Mouse (Mus musculus): ENCODE data around the gene Ints1. TPM values are rescaled to one million over a fixed set of nuclear protein-coding genes. Genes with fewer than 3 reads are reported as not detected.
"Not testable (repeated sequence)": the region's sequence is repeated elsewhere in the genome, so short reads cannot be mapped to it uniquely, and the experiment has no call there.

Gene Ints1
- total RNA-seq, 2 experiments from 2014 or later = 32.8 to 40.4 TPM

DNA sequence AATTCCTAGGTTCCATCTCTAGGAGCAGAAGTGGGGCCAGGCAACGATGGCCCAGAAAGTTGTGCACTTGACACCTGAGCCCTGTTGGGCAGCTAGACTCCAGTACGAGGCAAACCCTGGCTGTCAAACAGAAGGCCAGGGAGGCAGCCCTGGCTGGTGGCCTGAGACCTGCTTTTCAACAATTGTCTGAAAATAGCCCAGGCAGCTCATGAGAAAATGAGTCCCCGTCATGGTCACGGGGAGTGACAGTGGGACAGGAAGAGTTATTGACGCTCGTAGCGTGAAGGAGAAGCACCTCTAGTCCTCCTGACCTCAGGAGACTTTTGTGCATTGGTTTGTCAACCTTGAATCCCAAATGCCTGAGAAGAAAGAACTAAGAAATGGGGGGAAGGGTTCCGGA, 5.9 kb upstream of the Ints1 start:
- intact Hi-C loops (cut with DNase I) = no loop called here
- Histone ChIP-seq H3K4me3 (no peak overlapping the region), H3K27ac (peak overlapping the region; percentile 83)
- no peak for TF ChIP-seq CTCF (IDR thresholded peaks at IDR 0.05)
- DNase-seq = peak; percentile 69

DNA sequence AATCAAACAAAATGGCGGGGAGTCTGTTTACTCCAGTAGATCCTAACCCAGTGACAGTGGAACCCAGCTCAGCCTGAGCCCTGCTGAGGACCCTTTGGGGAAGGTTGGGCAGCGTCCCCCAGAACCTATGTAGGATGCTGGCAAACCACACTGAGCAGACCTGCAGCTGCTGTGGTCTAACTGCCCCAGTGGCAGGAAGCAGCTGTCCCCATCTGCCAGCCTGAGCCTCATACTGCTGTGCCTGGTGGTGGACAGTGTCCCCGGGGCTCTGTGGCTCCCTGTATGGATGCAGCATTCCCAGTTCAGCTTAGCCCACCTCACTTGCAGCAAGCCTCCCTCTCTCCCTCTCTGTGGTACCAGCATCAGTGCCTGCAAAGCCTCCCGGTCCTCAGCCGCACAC, 1.5 kb upstream of the Ints1 start:
- intact Hi-C loops (cut with DNase I) = loop anchor here (5.0 kb wide), 1 partner anchor 40 kb away; the partner anchor contains the start of gene Tmem184a
- H3K27ac ChIP-seq = no peak overlapping the region
- no peak overlapping the region for H3K4me3 ChIP-seq
- no peak for DNase-seq
- TF ChIP-seq CTCF (IDR thresholded peaks at IDR 0.05) = no peak

DNA sequence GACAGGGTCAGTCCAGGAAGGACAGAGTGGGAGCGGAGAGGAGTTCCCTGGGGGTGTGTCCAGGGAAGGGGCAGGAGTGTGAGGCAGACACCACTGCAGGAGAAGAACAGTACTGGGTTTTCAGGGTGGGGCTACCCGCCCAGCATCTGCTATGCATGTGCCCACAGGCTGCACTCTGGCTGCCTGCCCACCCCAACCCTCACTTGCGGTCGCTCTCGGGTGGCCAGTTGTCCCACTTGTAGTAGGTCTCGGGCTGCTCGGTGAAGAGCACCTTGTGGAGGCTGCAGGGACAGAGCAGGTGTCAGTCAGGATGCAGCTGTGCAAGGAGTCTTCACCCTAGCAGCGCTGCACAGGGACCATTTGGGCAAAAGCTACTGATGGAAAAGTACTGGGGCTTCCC, 7.3 kb downstream of the Ints1 start:
- Histone ChIP-seq H3K27ac (no peak overlapping the region), H3K4me3 (no peak overlapping the region)
- no peak for DNase-seq
- intact Hi-C loops (cut with DNase I) = no loop called here
- no peak for TF ChIP-seq CTCF (IDR thresholded peaks at IDR 0.05)

DNA sequence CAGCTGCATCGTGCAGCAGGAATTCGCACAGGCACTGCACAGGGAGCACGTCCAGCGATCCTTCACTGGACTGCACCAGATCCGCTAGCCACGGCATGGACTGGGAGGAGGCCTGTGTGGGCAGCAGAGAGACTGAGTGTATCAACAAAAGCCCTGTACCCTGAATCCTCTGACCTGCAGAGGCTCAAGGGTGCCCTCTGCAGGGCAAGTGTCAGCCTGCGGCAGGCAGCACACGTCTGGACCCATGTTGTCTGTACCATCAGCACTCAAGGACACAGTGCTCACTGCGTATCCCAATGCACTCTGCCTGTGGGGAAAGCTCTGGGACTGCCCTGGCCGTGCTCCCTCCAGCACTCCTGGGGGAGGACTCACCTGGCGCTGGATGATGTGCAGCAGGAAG, 11.2 kb downstream of the Ints1 start:
- DNase-seq = no peak
- Histone ChIP-seq H3K4me3 (no peak overlapping the region), H3K27ac (no peak overlapping the region)
- TF ChIP-seq CTCF (IDR thresholded peaks at IDR 0.05) = peak; percentile 58
- intact Hi-C loops (cut with DNase I) = no loop called here

DNA sequence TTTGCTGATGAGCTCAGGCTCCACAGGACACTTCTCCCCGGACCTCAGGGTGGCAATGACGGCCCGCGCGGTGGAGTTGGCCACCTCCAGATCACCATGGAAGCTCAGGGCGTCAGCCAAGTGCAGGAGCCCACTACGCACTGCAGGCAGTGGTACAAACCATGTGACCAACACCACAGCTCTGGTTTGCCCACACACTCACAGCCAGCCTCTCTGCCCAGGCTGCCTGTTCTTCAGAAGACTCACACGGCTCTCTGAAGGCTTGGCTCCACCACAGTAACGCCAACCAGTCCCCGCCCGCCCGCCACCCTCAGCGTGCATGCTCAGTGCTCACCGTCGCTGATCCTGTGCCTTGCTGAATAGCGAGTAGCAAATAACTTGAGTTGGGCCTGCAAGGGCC, 17.4 kb downstream of the Ints1 start:
- intact Hi-C loops (cut with DNase I) = no loop called here
- no peak for DNase-seq
- no peak overlapping the region for H3K27ac ChIP-seq
- TF ChIP-seq CTCF (IDR thresholded peaks at IDR 0.05) = no peak
- H3K4me3 ChIP-seq = no peak overlapping the region

DNA sequence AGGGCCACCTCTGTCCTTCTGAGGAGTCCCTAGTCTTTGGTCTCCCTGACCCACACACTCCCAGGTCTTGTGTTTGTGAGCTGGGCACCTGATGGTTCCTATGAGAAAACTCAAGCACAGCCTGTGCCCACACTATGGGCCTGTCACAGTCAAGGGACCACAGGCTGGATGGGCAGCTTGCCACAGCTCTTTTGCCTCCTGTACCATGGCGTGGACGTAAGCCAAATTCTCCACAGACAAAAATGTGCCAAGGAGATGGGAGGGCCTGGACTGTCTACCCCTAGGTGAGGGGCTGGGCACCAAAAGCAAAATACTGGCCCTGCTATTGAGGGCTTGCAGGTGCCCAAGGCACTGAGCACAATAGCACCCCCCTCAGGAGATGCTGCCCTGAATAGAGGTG, 18.9 kb downstream of the Ints1 start:
- no peak for TF ChIP-seq CTCF (IDR thresholded peaks at IDR 0.05)
- intact Hi-C loops (cut with DNase I) = no loop called here
- H3K4me3 ChIP-seq = no peak overlapping the region
- H3K27ac ChIP-seq = no peak overlapping the region
- no peak for DNase-seq

DNA sequence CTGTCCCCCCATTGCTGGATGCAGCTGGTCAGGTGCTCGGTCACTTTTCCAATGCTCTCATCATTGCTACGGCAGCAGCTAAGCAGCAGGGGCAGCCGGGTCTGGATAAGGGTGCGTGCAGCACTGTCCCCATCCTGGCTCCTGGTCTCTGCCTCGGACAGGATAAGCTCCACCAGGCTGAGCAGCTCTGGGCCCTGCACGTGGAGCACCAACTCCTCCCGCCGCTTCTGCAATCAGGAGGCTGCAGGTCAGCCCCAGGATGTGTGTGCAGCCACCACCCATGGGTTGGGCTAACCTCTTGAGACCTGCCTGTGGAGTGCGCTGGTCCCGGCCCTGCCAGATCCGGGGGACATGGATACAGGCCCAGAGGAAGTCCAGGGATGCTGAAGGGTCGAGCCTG, 19.3 kb downstream of the Ints1 start:
- intact Hi-C loops (cut with DNase I) = no loop called here
- no peak overlapping the region for H3K4me3 ChIP-seq
- TF ChIP-seq CTCF (IDR thresholded peaks at IDR 0.05) = no peak

DNA sequence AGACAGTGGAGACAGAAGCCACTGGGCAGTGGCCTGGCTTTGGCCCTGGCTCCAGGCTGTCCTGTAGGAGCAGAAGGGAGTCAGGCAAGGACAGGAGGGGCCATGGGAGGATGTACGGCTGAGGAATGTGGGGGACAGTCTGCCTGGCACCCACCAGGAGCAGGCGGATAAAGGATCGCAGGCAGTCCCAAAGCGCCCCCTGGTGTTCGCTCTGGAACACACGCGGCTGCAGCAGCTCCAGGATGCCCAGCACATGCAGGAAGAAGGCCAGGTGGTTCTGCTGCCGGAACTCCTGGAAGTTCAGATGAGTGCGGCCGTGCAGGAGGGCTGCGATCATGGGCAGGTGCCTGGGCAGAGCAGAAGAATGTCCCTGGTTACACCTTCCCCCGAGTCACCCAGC, 20.7 kb downstream of the Ints1 start:
- intact Hi-C loops (cut with DNase I) = no loop called here
- peak; percentile 66 for DNase-seq
- peak; percentile 78 for TF ChIP-seq CTCF (IDR thresholded peaks at IDR 0.05)
- Histone ChIP-seq H3K4me3 (no peak overlapping the region), H3K27ac (no peak overlapping the region)

More for the DNA sequence above, 19.3 kb downstream of the Ints1 start:
- H3K27ac ChIP-seq = no peak overlapping the region
- no peak for DNase-seq

DNA sequence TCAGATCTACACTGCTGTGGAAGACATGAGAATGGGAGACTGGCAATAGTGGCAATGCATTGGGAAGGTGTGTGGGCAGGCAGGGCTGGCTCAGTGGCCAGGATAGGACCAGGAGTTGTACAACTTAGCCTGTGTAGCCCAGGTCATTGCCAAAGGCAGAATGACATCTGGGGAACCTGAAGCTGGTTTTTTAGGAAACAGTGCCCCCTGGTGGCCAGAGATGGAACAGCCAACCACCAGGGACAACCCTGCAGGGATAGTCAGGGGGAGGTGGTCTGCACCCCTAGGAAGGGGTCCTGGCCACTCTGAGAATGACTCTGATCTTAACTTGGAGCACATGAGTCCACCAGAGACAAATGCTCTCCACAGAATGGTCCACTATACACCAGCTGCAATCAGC, 24.9 kb downstream of the Ints1 start:
- peak; percentile 99 for TF ChIP-seq CTCF (IDR thresholded peaks at IDR 0.05)
- peak; percentile 78 for DNase-seq
- no peak overlapping the region for H3K27ac ChIP-seq
- H3K4me3 ChIP-seq = no peak overlapping the region
- intact Hi-C loops (cut with DNase I) = loop anchor here (1.0 kb wide), 1 partner anchor 33 kb away; no protein-coding TSS in a partner anchor

DNA sequence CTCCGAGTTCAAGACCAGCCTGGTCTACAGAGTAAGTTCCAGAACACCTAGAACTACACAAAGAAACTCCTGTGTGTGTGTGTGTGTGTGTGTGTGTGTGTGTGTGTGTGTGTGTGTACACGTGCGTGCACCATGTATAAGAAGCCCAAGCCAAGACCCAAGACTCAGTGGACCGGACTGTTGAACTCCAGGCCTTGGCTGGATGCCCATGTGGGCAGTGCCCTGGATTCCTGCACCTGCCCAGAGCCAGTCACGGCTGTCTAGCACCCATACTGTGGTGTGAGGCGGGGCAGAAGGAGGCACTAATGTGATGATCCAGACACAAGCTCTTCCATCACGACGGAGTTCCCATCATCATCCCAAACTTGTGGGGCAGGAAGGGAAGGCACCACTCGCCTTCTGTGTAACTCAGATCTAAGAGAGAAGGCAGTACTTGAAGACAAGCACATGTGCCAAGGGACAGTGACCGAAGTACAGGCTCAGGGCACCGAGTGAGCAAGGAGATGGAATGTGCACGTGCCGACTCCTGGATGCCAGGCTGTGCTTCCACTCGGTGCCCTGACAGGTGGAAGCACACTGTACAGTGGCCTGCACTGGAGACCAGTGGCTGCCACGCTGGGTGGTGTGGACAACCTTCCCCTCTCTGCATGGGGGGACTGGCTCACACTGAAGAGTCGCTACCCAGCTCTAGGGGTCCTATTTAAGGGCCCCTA, 25.9 kb downstream of the Ints1 start:
- intact Hi-C loops (cut with DNase I) = loop anchor here (1.0 to 5.0 kb wide), 2 partner anchors 32 to 212 kb away; no protein-coding TSS in a partner anchor
- no peak for DNase-seq
- Histone ChIP-seq H3K4me3 (no peak overlapping the region), H3K27ac (no peak overlapping the region)
- no peak for TF ChIP-seq CTCF (IDR thresholded peaks at IDR 0.05)

DNA sequence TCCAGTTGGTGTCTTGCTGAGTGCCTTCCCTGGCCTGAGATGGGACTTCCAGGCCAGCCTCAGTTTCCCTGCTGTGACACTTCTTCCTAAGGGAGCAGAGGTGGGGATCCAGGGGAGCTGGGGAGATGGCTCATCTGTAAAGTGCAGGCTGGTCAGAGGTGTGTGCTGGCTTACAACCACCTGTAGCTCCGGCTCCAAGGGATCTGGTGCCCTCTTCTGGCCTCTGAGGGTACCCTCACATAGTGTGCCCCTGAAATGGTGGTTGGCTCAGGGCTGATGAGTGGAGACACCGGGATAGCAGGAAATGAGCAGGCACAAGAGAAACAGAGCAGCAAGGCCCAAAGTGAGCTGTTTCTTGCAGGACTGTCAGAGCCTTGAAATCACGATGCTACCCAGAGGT, 29.7 kb downstream of the Ints1 start:
- intact Hi-C loops (cut with DNase I) = loop anchor here (5.0 kb wide), 1 partner anchor 208 kb away; no protein-coding TSS in a partner anchor
- peak; percentile 55 for DNase-seq
- no peak overlapping the region for H3K27ac ChIP-seq
- TF ChIP-seq CTCF (IDR thresholded peaks at IDR 0.05) = peak; percentile 76
- H3K4me3 ChIP-seq = no peak overlapping the region

DNA sequence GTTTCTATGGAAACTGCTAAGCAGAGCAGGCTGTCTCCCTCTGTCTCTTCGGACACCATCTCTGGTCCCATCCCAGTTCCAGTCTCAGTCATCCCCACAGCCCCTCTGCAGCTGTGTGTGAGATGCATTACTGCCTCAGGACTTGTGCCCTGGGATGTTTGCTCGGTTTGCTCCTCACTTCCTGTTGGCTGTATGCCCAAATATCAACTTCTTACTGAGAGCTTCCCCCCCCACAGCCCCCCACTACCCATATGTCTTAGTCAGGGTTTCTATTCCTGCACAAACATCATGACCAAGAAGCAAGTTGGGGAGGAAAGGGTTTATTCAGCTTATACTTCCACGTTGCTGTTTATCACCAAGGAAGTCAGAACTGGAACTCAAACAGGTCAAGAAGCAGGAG, 32.8 kb downstream of the Ints1 start:
- DNase-seq; intact Hi-C loops (cut with DNase I); H3K27ac ChIP-seq; H3K4me3 ChIP-seq: not testable (repeated sequence)

DNA sequence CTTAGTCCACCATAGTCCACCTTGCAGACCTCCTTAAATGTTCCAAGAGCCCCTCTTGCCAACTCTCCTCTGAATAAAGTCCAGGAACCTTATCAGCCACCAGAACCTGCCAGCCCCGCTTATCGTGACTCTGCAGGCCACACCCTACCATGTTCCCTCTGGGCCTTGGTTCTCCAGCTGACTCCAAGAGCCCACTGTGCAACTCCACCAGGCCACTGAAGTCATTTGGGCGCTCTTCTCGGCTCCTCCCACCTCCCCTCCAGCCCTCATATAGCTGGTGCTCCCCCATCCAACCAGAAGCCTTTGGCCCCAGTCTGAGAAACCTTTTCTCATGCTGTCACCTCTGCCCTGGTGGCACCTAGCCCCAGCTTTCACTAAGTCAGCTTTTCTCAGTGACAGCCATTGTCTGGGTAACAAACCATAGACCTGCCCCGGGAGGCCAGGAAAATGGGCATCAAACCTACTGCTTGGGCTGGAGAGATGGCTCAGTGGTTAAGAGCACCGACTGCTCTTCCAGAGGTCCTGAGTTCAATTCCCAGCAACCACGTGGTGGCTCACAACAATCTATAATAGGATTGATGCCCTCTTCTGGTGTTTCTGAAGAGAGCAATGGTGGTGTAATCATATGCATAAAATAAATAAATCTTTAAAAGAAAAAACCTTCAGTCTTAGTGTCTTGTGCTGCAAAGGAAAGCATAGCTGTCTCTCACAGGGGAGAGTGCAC, 36.7 kb downstream of the Ints1 start:
- no peak overlapping the region for H3K4me3 ChIP-seq
- intact Hi-C loops (cut with DNase I) = no loop called here
- no peak for DNase-seq
- H3K27ac ChIP-seq = no peak overlapping the region
- TF ChIP-seq CTCF (IDR thresholded peaks at IDR 0.05) = no peak

All from gastrocnemius, adult 2 months (tissue).